Mouse (Mus musculus) liver, postnatal 0 days (tissue): ENCODE results near the gene Olfr1499. TPM values are rescaled to one million over a fixed set of nuclear protein-coding genes. Genes with fewer than 3 reads are reported as not detected.
"Not testable (repeated sequence)": the region's sequence is repeated elsewhere in the genome, so short reads cannot be mapped to it uniquely, and the experiment has no call there.

Experiments used
- ATAC-seq: fragments of 200-750 bp; cut with Nextera tagmentation; 2 replicates; pipeline ENCODE4 v1.8.0; 2017; ENCODE audit warnings: mild to moderate bottlenecking, moderate library complexity
- DNase-seq: peaks from one replicate; pipeline ENCODE4 v3.0.0-alpha.2; 2016
- H3K27ac ChIP-seq: fragments of 300-500 bp; sonication (generic); 2 replicates; pipeline ENCODE4 v1.5.1; 2014; ENCODE audit warnings: antibody characterized with exemption, moderate library complexity, mild to moderate bottlenecking, low read depth
- H3K27me3 ChIP-seq: fragments of 300-500 bp; sonication (generic); 2 replicates; pipeline ENCODE4 v1.6.1; 2014; ENCODE audit warnings: low read length, control low read depth, mixed read lengths; ENCODE audit not compliant: insufficient read depth
- H3K36me3 ChIP-seq: fragments of 300-500 bp; sonication (generic); replicated peaks from 2 replicates; pipeline ENCODE4 v1.6.1; 2014; ENCODE audit warnings: mild to moderate bottlenecking, control low read depth, low read length, moderate library complexity, mixed read lengths; ENCODE audit not compliant: insufficient read depth
- H3K4me1 ChIP-seq: fragments of 300-500 bp; sonication (generic); 2 replicates; pipeline ENCODE4 v1.6.1; 2014; ENCODE audit warnings: antibody characterized with exemption, mild to moderate bottlenecking, control low read depth; ENCODE audit not compliant: insufficient read depth
- H3K4me2 ChIP-seq: fragments of 300-500 bp; sonication (generic); 2 replicates; pipeline ENCODE4 v1.6.1; 2014; ENCODE audit warnings: low read depth, mild to moderate bottlenecking, low read length, moderate library complexity, mixed read lengths
- H3K4me3 ChIP-seq: fragments of 300-500 bp; sonication (generic); 2 replicates; pipeline ENCODE4 v1.5.1; 2014; ENCODE audit warnings: low read depth, low read length
- H3K9ac ChIP-seq: fragments of 300-500 bp; sonication (generic); replicated peaks from 2 replicates; pipeline ENCODE4 v1.6.1; 2014; ENCODE audit warnings: mild to moderate bottlenecking, moderate library complexity
- H3K9me3 ChIP-seq: fragments of 300-500 bp; sonication (generic); 2 replicates; pipeline ENCODE4 v1.6.1; 2016; ENCODE audit warnings: mild to moderate bottlenecking, control low read depth, low read length, mixed read lengths
- CTCF ChIP-seq: sonication (generic); IDR thresholded peaks from 2 replicates; pipeline ENCODE4 v1.5.1; 2016; ENCODE audit warnings: antibody characterized with exemption, low read depth
- EP300 ChIP-seq: IDR thresholded peaks from 2 replicates; pipeline ENCODE4 v1.6.1; 2016; ENCODE audit warnings: antibody characterized with exemption, low read depth, mild to moderate bottlenecking
- WGBS: fragments of 180-500 bp; shearing (Covaris S2); extraction: QIAGEN DNeasy Blood & Tissue Kit; methylation state at CpG from one replicate; pipeline ENCODE4 v1.1.7; 2014; ENCODE audit not compliant: insufficient replicate concordance; 5-methylcytosine and 5-hydroxymethylcytosine counted together
- polyA plus RNA-seq: library from polyadenylated mRNA; unstranded; fragments of >200 nt; fragmentation: Nextera tagmentation; extraction: Ambion mirVana; gene quantifications from 2 replicates; pipeline ENCODE4 v1.2.1, GENCODE M21; 2015

The Olfr1499 gene
- polyA plus RNA-seq, 1 experiment from 2014 or later = not detected

- Histone ChIP-seq H3K27ac (no peak overlapping the region), H3K36me3 (no peaks in the 10 kb centered on the region), H3K4me1 (no peaks in the 10 kb centered on the region), H3K9ac (no peak overlapping the region), H3K27me3 (no peaks in the 10 kb centered on the region), H3K9me3 (no peaks in the 10 kb centered on the region), H3K4me2 (no peak overlapping the region), H3K4me3 (no peak overlapping the region)
- DNase-seq = no peak
- WGBS = 56% methylated on average over 2 of the region's 2 CpGs
- peak; percentile 42 for TF ChIP-seq CTCF
- TF ChIP-seq EP300 = no peak
- ATAC-seq = no peak
These were observed 6.4 kb downstream of the Olfr1499 start for GRCm38 (mm10) chr19:13812823-13813222.

DNA sequence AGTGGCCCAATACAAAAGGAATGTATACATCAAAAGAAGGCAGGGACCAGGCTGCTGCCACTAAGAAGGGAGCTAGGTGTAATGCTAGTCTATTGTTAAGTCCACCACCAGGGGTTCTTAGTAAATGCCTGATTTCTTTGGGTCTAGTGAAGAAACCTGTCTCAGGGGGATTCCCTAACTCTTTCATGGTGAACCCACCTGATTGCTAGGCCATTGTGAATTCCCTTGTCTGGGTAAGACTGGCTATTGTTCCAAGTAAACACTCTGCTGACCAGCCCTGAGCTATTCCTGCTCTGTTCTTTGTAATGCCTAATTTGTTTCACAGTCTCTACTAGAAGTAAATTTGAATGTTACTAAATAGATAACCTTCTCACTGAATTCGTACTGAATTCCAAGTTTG is 13.8 kb downstream of the Olfr1499 start:
- WGBS = 48% methylated on average over 1 of the region's 1 CpGs
- not testable (repeated sequence) for DNase-seq, H3K9ac ChIP-seq, H3K27ac ChIP-seq, H3K27me3 ChIP-seq, H3K4me3 ChIP-seq, H3K4me1 ChIP-seq, ATAC-seq, H3K9me3 ChIP-seq, H3K4me2 ChIP-seq, H3K36me3 ChIP-seq

GRCm38 (mm10) chr19:13798102-13798501 is 21.1 kb downstream of the Olfr1499 start, which contains the start of gene Olfr1497:
Gene Olfr1497 (minus strand): TSS chr19:13798202.
- no peaks in the 10 kb centered on the region for H3K9me3 ChIP-seq
- H3K4me3 ChIP-seq = no peak within 1 kb of the TSS
- no peak for TF ChIP-seq CTCF
- TF ChIP-seq EP300 = no peak
- no peak within 1 kb of the TSS for H3K9ac ChIP-seq
- H3K27me3 ChIP-seq = no peaks in the 10 kb centered on the region
- H3K4me2 ChIP-seq = no peak within 1 kb of the TSS
- no peaks in the 10 kb centered on the region for H3K4me1 ChIP-seq
- no peak for DNase-seq
- ATAC-seq = no peak
- no peaks in the 10 kb centered on the region for H3K36me3 ChIP-seq
- no peak within 1 kb of the TSS for H3K27ac ChIP-seq

GRCm38 (mm10) chr19:13777578-13777977 is 41.7 kb downstream of the Olfr1499 start, which contains the start of gene Olfr1496:
Gene Olfr1496 (plus strand): TSS chr19:13777878.
- Histone ChIP-seq H3K27ac (no peak within 1 kb of the TSS), H3K36me3 (no peaks in the 10 kb centered on the region), H3K27me3 (no peaks in the 10 kb centered on the region), H3K9ac (no peak within 1 kb of the TSS), H3K4me3 (no peak within 1 kb of the TSS), H3K9me3 (no peaks in the 10 kb centered on the region), H3K4me2 (no peak within 1 kb of the TSS), H3K4me1 (no peaks in the 10 kb centered on the region)
- WGBS = 80% methylated on average over 1 of the region's 1 CpGs
- TF ChIP-seq CTCF (no peak), EP300 (no peak)
- ATAC-seq (no peak), DNase-seq (no peak)

GRCm38 (mm10) chr19:13768565-13769276 is 50.5 kb downstream of the Olfr1499 start:
- H3K9ac ChIP-seq = no peak overlapping the region
- H3K4me3 ChIP-seq = no peak overlapping the region
- H3K27ac ChIP-seq = no peak overlapping the region
- WGBS = 82% methylated on average over 9 of the region's 9 CpGs
- TF ChIP-seq EP300 = no peak
- no peak for TF ChIP-seq CTCF
- H3K4me2 ChIP-seq = no peak overlapping the region
- H3K36me3 ChIP-seq = no peaks in the 10 kb centered on the region
- no peaks in the 10 kb centered on the region for H3K9me3 ChIP-seq
- DNase-seq (no peak), ATAC-seq (no peak)
- no peaks in the 10 kb centered on the region for H3K27me3 ChIP-seq
- H3K4me1 ChIP-seq = no peaks in the 10 kb centered on the region

- 71% methylated on average over 3 of the region's 3 CpGs for WGBS
- Histone ChIP-seq H3K27ac (no peak within 1 kb of the TSS), H3K4me2 (no peak within 1 kb of the TSS), H3K27me3 (no peaks in the 10 kb centered on the region), H3K9ac (no peak within 1 kb of the TSS), H3K4me3 (no peak within 1 kb of the TSS), H3K4me1 (no peaks in the 10 kb centered on the region), H3K36me3 (no peaks in the 10 kb centered on the region), H3K9me3 (no peaks in the 10 kb centered on the region)
- DNase-seq (no peak), ATAC-seq (no peak)
- TF ChIP-seq CTCF (no peak), EP300 (no peak)
These were observed 54.9 kb downstream of the Olfr1499 start, which contains the start of gene Olfr1495 for GRCm38 (mm10) chr19:13764306-13764705. Gene Olfr1495 (plus strand): TSS chr19:13764606.

Other genes with a start within 250 kb of the Olfr1499 start
- not detected in 2 replicates for gene Olfr1484, start 235.9 kb downstream of the Olfr1499 start, polyA plus RNA-seq
- not detected in 2 replicates for gene Olfr1487, start 202.1 kb downstream of the Olfr1499 start, polyA plus RNA-seq
- gene Olfr1489, start 187.8 kb downstream of the Olfr1499 start, polyA plus RNA-seq = not detected in 2 replicates
- not detected in 2 replicates for gene Olfr1490, start 168.4 kb downstream of the Olfr1499 start, polyA plus RNA-seq
- not detected in 2 replicates for gene Olfr1491, start 122.2 kb downstream of the Olfr1499 start, polyA plus RNA-seq
- gene Olfr1493-ps1, start 96.2 kb downstream of the Olfr1499 start, polyA plus RNA-seq = not detected in 2 replicates
- not detected in 2 replicates for gene Olfr1494, start 79.7 kb downstream of the Olfr1499 start, polyA plus RNA-seq
- not detected in 2 replicates for gene Olfr1495, start 54.8 kb downstream of the Olfr1499 start, polyA plus RNA-seq
- not detected in 2 replicates for gene Olfr1496, start 41.6 kb downstream of the Olfr1499 start, polyA plus RNA-seq
- gene Olfr1497, start 21.2 kb downstream of the Olfr1499 start, polyA plus RNA-seq = not detected in 2 replicates
- gene Olfr1500, start 11.0 kb upstream of the Olfr1499 start, polyA plus RNA-seq = not detected in 2 replicates
- not detected in 2 replicates for gene Olfr1501, start 31.2 kb upstream of the Olfr1499 start, polyA plus RNA-seq
- not detected in 2 replicates for gene Olfr1502, start 42.3 kb upstream of the Olfr1499 start, polyA plus RNA-seq
- not detected in 2 replicates for gene Olfr1504, start 78.5 kb upstream of the Olfr1499 start, polyA plus RNA-seq
- not detected in 2 replicates for gene Olfr1505, start 94.1 kb upstream of the Olfr1499 start, polyA plus RNA-seq